Mouse (Mus musculus) midbrain, embryonic 14.5 days (tissue): ENCODE results near the gene Acads. TPM values are rescaled to one million over a fixed set of nuclear protein-coding genes. Genes with fewer than 3 reads are reported as not detected.
"Not testable (repeated sequence)": the region's sequence is repeated elsewhere in the genome, so short reads cannot be mapped to it uniquely, and the experiment has no call there.

ENCODE experiments used
- ATAC-seq: fragments of 200-750 bp; cut with Nextera tagmentation; 2 replicates; pipeline ENCODE4 v1.8.0; 2017; ENCODE audit warnings: moderate number of reproducible peaks, moderate library complexity; ENCODE audit not compliant: low FRiP score, low TSS enrichment
- DNase-seq: peaks from one replicate; pipeline ENCODE4 v3.0.0-alpha.2; 2015
- H3K27ac ChIP-seq: fragments of 300-500 bp; sonication (generic); replicated peaks from 2 replicates; pipeline ENCODE4 v1.5.1; 2014; ENCODE audit warnings: mild to moderate bottlenecking, low read depth, low read length, moderate library complexity
- H3K27me3 ChIP-seq: fragments of 300-500 bp; sonication (generic); 2 replicates; pipeline ENCODE4 v1.6.1; 2014; ENCODE audit warnings: low read length, control low read depth, mixed read lengths; ENCODE audit not compliant: control insufficient read depth, insufficient read depth
- H3K36me3 ChIP-seq: fragments of 300-500 bp; sonication (generic); 2 replicates; pipeline ENCODE4 v1.6.1; 2014; ENCODE audit warnings: low read length, control low read depth; ENCODE audit not compliant: control insufficient read depth, insufficient read depth
- H3K4me1 ChIP-seq: fragments of 300-500 bp; sonication (generic); 2 replicates; pipeline ENCODE4 v1.6.1; 2014; ENCODE audit warnings: mild to moderate bottlenecking, antibody characterized with exemption, low read length, control low read depth; ENCODE audit not compliant: control insufficient read depth, insufficient read depth
- H3K4me2 ChIP-seq: fragments of 300-500 bp; sonication (generic); 2 replicates; pipeline ENCODE4 v1.6.1; 2014; ENCODE audit warnings: mild to moderate bottlenecking, low read length, moderate library complexity
- H3K4me3 ChIP-seq: fragments of 300-500 bp; sonication (generic); replicated peaks from 2 replicates; pipeline ENCODE4 v1.5.1; 2014; ENCODE audit warnings: low read depth, low read length
- H3K9ac ChIP-seq: fragments of 300-500 bp; sonication (generic); replicated peaks from 2 replicates; pipeline ENCODE4 v1.6.1; 2014; ENCODE audit warnings: mild to moderate bottlenecking, low read length, moderate library complexity
- H3K9me3 ChIP-seq: fragments of 300-500 bp; sonication (generic); 2 replicates; pipeline ENCODE4 v1.6.1; 2016; ENCODE audit warnings: low read length, control low read depth, mixed read lengths; ENCODE audit not compliant: control insufficient read depth
- WGBS: fragments of 180-500 bp; shearing (Covaris S2); extraction: QIAGEN DNeasy Blood & Tissue Kit; methylation state at CpG from one replicate; pipeline ENCODE4 v1.1.7; 2014; 5-methylcytosine and 5-hydroxymethylcytosine counted together
- polyA plus RNA-seq: library from polyadenylated mRNA; unstranded; fragments of >200 nt; fragmentation: Nextera tagmentation; extraction: Ambion mirVana; gene quantifications from 2 replicates; pipeline ENCODE4 v1.2.1, GENCODE M21; 2014

The Acads gene
- polyA plus RNA-seq: 13.8 and 14.6 TPM in 2 replicates

GRCm38 (mm10) chr5:115118961-115119570 lies at the start of gene Acads:
TSS of gene Acads (minus strand) at chr5:115119346.
- under 1% methylated on average over 39 of the region's 39 CpGs for WGBS
- Histone ChIP-seq H3K36me3 (peaks cover 8% of the 10 kb centered on the region), H3K9me3 (no peaks in the 10 kb centered on the region), H3K27ac (no peak within 1 kb of the TSS), H3K4me2 (peak within 1 kb of the TSS; percentile 70), H3K4me3 (peak within 1 kb of the TSS; percentile 56), H3K9ac (peak within 1 kb of the TSS; percentile 74), H3K27me3 (no peaks in the 10 kb centered on the region), H3K4me1 (peaks cover 6% of the 10 kb centered on the region; the same call in 1 of the 2 replicates)
- DNase-seq (peak; percentile 77), ATAC-seq (peak; percentile 58; the same call in 1 of the 2 replicates)

- 84% methylated on average over 6 of the region's 6 CpGs for WGBS
- no peaks in the 10 kb centered on the region for H3K36me3 ChIP-seq
- ATAC-seq (no peak), DNase-seq (no peak)
- no peaks in the 10 kb centered on the region for H3K27me3 ChIP-seq
- 0 out of 2 replicates have a peak, but pooled peaks cover 5% of the 10 kb centered on the region for H3K4me1 ChIP-seq
- no peak overlapping the region for H3K9ac ChIP-seq
- H3K9me3 ChIP-seq: no peaks in the 10 kb centered on the region
- no peak overlapping the region for H3K4me2 ChIP-seq
- no peak overlapping the region for H3K27ac ChIP-seq
- H3K4me3 ChIP-seq: no peak overlapping the region
Observed at GRCm38 (mm10) chr5:115167396-115167795, 48.2 kb upstream of the Acads start.

GRCm38 (mm10) chr5:115166815-115167194 lies 47.7 kb upstream of the Acads start:
- no peaks in the 10 kb centered on the region for H3K36me3 ChIP-seq
- H3K27ac ChIP-seq: 0 out of 2 replicates have a peak overlapping the region, but pooled peaks have one; percentile 8
- no peaks in the 10 kb centered on the region for H3K27me3 ChIP-seq
- no peak overlapping the region for H3K9ac ChIP-seq
- WGBS: 85% methylated on average over 7 of the region's 7 CpGs
- H3K4me2 ChIP-seq: no peak overlapping the region
- ATAC-seq (no peak), DNase-seq (no peak)
- no peak overlapping the region for H3K4me3 ChIP-seq
- 0 out of 2 replicates have a peak, but pooled peaks cover 5% of the 10 kb centered on the region for H3K4me1 ChIP-seq
- no peaks in the 10 kb centered on the region for H3K9me3 ChIP-seq

GRCm38 (mm10) chr5:115165895-115166814 lies 47.0 kb upstream of the Acads start:
- ATAC-seq: peak; percentile 43; the same call in 1 of the 2 replicates
- peak; percentile 75 for DNase-seq
- no peaks in the 10 kb centered on the region for H3K9me3 ChIP-seq

GRCm38 (mm10) chr5:115165351-115165750 lies 46.2 kb upstream of the Acads start:
- peak; percentile 39 for DNase-seq

More at GRCm38 (mm10) chr5:115165895-115166814, 47.0 kb upstream of the Acads start:
- peak overlapping the region; percentile 57 for H3K27ac ChIP-seq
- no peak overlapping the region for H3K9ac ChIP-seq
- H3K27me3 ChIP-seq: no peaks in the 10 kb centered on the region
- H3K4me1 ChIP-seq: 0 out of 2 replicates have a peak, but pooled peaks cover 5% of the 10 kb centered on the region
- no peaks in the 10 kb centered on the region for H3K36me3 ChIP-seq
- no peak overlapping the region for H3K4me3 ChIP-seq
- no peak overlapping the region for H3K4me2 ChIP-seq
- 39% methylated on average over 11 of the region's 11 CpGs for WGBS

GRCm38 (mm10) chr5:115164446-115164845 lies 45.3 kb upstream of the Acads start:
- not testable (repeated sequence) for H3K27ac ChIP-seq, DNase-seq, H3K4me3 ChIP-seq, ATAC-seq, H3K9me3 ChIP-seq, H3K4me2 ChIP-seq, H3K27me3 ChIP-seq, H3K36me3 ChIP-seq, H3K4me1 ChIP-seq, H3K9ac ChIP-seq
- 84% methylated on average over 4 of the region's 4 CpGs for WGBS

More at GRCm38 (mm10) chr5:115165351-115165750, 46.2 kb upstream of the Acads start:
- no peak for ATAC-seq
- H3K27me3 ChIP-seq: no peaks in the 10 kb centered on the region
- H3K9me3 ChIP-seq: no peaks in the 10 kb centered on the region
- no peak overlapping the region for H3K4me2 ChIP-seq
- no peak overlapping the region for H3K9ac ChIP-seq
- H3K4me1 ChIP-seq: 0 out of 2 replicates have a peak, but pooled peaks cover 5% of the 10 kb centered on the region
- no peaks in the 10 kb centered on the region for H3K36me3 ChIP-seq
- H3K4me3 ChIP-seq: no peak overlapping the region
- no peak overlapping the region for H3K27ac ChIP-seq
- 65% methylated on average over 9 of the region's 9 CpGs for WGBS

- Histone ChIP-seq H3K9me3 (no peaks in the 10 kb centered on the region), H3K4me3 (no peak overlapping the region), H3K4me1 (0 out of 2 replicates have a peak, but pooled peaks cover 3% of the 10 kb centered on the region), H3K27ac (no peak overlapping the region), H3K4me2 (no peak overlapping the region), H3K9ac (no peak overlapping the region), H3K36me3 (no peaks in the 10 kb centered on the region), H3K27me3 (no peaks in the 10 kb centered on the region)
- peak; percentile 47 for DNase-seq
- no peak for ATAC-seq
- 41% methylated on average over 8 of the region's 8 CpGs for WGBS
Observed at GRCm38 (mm10) chr5:115163563-115163962, 44.4 kb upstream of the Acads start.

GRCm38 (mm10) chr5:115161940-115162279 lies 42.8 kb upstream of the Acads start:
- not testable (repeated sequence) for H3K4me2 ChIP-seq, H3K36me3 ChIP-seq, H3K27ac ChIP-seq, H3K27me3 ChIP-seq, ATAC-seq, H3K4me3 ChIP-seq, H3K4me1 ChIP-seq, H3K9me3 ChIP-seq, H3K9ac ChIP-seq, DNase-seq
- WGBS: no CpG with 5 or more reads among the region's 1 CpGs
